Mouse (Mus musculus): ENCODE data around the gene Crabp2. TPM values are rescaled to one million over a fixed set of nuclear protein-coding genes. Genes with fewer than 3 reads are reported as not detected.

Crabp2 gene
- polyA plus RNA-seq, 1 experiment: 0.08 TPM

- 92% methylated on average over 4 of the region's 4 CpGs for WGBS
- DNase-seq (ENCODE audit: low read depth in 1 of 2, low spot score in 2 of 2): no peak
- H3K27me3 ChIP-seq (ENCODE audit: control insufficient read depth, insufficient read depth, low read length): no peaks in the 10 kb centered on the region
- H3K4me3 ChIP-seq (ENCODE audit: extremely low read depth, insufficient read depth, insufficient read length): no peak overlapping the region
- H3K36me3 ChIP-seq (ENCODE audit: control insufficient read depth, insufficient read depth, low read length): peaks cover 32% of the 10 kb centered on the region
- no peak for TF ChIP-seq POLR2A (IDR thresholded peaks at IDR 0.05; ENCODE audit: low read depth, low read length)
- no peak overlapping the region for H3K27ac ChIP-seq (ENCODE audit: insufficient read depth, low read length)
- peaks cover 6% of the 10 kb centered on the region; the same call in 1 of the 2 replicates for H3K4me1 ChIP-seq (ENCODE audit: control insufficient read depth, insufficient read depth, insufficient read length)
Measured at GRCm38 (mm10) chr3:87934501-87934900, 14.0 kb upstream of the Crabp2 start.

- WGBS: 90% methylated on average over 4 of the region's 4 CpGs
- Histone ChIP-seq H3K36me3 (ENCODE audit: control insufficient read depth, insufficient read depth, low read length) (peaks cover 32% of the 10 kb centered on the region), H3K4me3 (ENCODE audit: extremely low read depth, insufficient read depth, insufficient read length) (no peak overlapping the region), H3K4me1 (ENCODE audit: control insufficient read depth, insufficient read depth, insufficient read length) (peaks cover 6% of the 10 kb centered on the region; the same call in 1 of the 2 replicates), H3K27me3 (ENCODE audit: control insufficient read depth, insufficient read depth, low read length) (no peaks in the 10 kb centered on the region), H3K27ac (ENCODE audit: insufficient read depth, low read length) (no peak overlapping the region)
- TF ChIP-seq POLR2A (IDR thresholded peaks at IDR 0.05; ENCODE audit: low read depth, low read length) (no peak), CTCF (IDR thresholded peaks at IDR 0.05; ENCODE audit: extremely low read depth, insufficient read depth, insufficient read length, insufficient replicate concordance) (no peak)
- no peak for DNase-seq (ENCODE audit: low read depth in 1 of 2, low spot score in 2 of 2)
Measured at GRCm38 (mm10) chr3:87935201-87935600, 13.3 kb upstream of the Crabp2 start.

DNA sequence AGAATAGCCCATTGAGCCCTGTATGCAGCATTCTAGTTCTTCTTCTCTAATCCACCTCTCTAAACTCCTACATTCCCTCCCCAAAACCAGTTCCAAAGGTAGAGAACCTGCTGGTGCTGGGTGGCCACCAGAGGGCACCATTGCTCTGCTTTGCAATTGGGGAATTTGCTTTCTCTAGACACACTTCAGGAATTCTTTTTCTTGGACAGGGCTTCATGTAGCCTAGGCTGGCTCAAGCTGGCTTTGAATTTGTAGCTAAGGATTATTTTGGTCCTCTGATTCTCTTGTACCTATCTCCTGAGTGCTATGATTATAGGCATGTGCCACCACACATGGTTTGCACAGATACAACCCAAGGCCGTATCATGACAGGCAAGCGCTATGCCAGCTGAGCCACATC lies 12.7 kb upstream of the Crabp2 start:
- WGBS: 99% methylated on average over 2 of the region's 2 CpGs
- DNase-seq (ENCODE audit: low read depth in 1 of 2, low spot score in 2 of 2): peak in 1 of 2 experiments; percentile 50
- no peak overlapping the region for H3K27ac ChIP-seq (ENCODE audit: insufficient read depth, low read length)

DNA sequence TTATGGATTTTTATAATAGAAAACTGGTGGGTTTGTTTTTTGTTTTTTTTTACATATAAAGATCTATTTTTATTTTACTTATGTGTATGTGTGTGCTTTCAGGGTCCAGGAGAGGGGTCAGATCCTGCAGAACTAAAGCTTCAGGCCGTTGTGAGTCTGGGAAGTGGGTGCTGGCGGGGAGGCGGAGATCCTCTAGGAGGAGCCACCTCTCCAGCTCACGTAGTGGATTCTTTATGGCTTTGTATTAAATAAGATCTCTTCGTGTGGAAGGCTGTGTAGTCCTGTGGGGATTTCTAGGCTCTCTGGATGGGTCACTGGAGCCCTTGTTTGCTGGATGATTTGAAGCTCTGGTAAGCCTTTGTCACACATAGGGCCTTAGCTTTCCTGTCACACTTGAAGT lies 7.9 kb upstream of the Crabp2 start:
- TF ChIP-seq CTCF (IDR thresholded peaks at IDR 0.05; ENCODE audit: extremely low read depth, insufficient read depth, insufficient read length, insufficient replicate concordance) (no peak), POLR2A (IDR thresholded peaks at IDR 0.05; ENCODE audit: low read depth, low read length) (no peak)
- 89% methylated on average over 5 of the region's 5 CpGs for WGBS
- no peaks in the 10 kb centered on the region for H3K27me3 ChIP-seq (ENCODE audit: control insufficient read depth, insufficient read depth, low read length)
- no peak overlapping the region for H3K4me3 ChIP-seq (ENCODE audit: extremely low read depth, insufficient read depth, insufficient read length)
- DNase-seq (ENCODE audit: low read depth in 1 of 2, low spot score in 2 of 2): no peak
- peaks cover 31% of the 10 kb centered on the region for H3K36me3 ChIP-seq (ENCODE audit: control insufficient read depth, insufficient read depth, low read length)
- H3K4me1 ChIP-seq (ENCODE audit: control insufficient read depth, insufficient read depth, insufficient read length): no peaks in the 10 kb centered on the region
- H3K27ac ChIP-seq (ENCODE audit: insufficient read depth, low read length): no peak overlapping the region

More for the DNA sequence above, 12.7 kb upstream of the Crabp2 start:
- Histone ChIP-seq H3K27me3 (ENCODE audit: control insufficient read depth, insufficient read depth, low read length) (no peaks in the 10 kb centered on the region), H3K4me1 (ENCODE audit: control insufficient read depth, insufficient read depth, insufficient read length) (peaks cover 6% of the 10 kb centered on the region; the same call in 1 of the 2 replicates), H3K36me3 (ENCODE audit: control insufficient read depth, insufficient read depth, low read length) (peaks cover 35% of the 10 kb centered on the region), H3K4me3 (ENCODE audit: extremely low read depth, insufficient read depth, insufficient read length) (no peak overlapping the region)
- TF ChIP-seq CTCF (IDR thresholded peaks at IDR 0.05; ENCODE audit: extremely low read depth, insufficient read depth, insufficient read length, insufficient replicate concordance) (peak; percentile 82; the same call in 1 of the 2 replicates), POLR2A (IDR thresholded peaks at IDR 0.05; ENCODE audit: low read depth, low read length) (no peak)

DNA sequence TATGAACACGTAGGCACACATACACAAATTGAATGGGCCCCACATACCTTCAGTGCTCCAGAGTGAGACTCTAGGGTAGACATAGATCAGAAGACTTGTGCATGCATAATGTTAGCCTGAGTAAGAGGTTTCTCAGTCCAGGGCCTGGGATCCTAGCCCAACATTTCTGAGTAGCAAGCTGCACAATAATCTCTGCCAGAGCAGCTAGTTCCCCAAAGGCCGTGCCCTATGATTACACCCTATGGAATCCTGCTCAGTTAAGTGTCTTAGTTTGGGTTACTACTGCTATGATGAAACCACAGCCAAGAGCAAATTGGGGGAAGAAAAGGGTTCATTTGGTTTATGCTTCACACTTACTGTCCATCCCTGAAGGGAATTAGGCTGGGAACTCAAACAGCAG lies 6.0 kb upstream of the Crabp2 start:
- WGBS: 94% methylated on average over 2 of the region's 2 CpGs
- peaks cover 3% of the 10 kb centered on the region for H3K27me3 ChIP-seq (ENCODE audit: control insufficient read depth, insufficient read depth, low read length)
- H3K36me3 ChIP-seq (ENCODE audit: control insufficient read depth, insufficient read depth, low read length): peaks cover 25% of the 10 kb centered on the region
- no peak overlapping the region for H3K4me3 ChIP-seq (ENCODE audit: extremely low read depth, insufficient read depth, insufficient read length)
- no peak overlapping the region for H3K27ac ChIP-seq (ENCODE audit: insufficient read depth, low read length)
- no peak for TF ChIP-seq POLR2A (IDR thresholded peaks at IDR 0.05; ENCODE audit: low read depth, low read length)
- no peak for TF ChIP-seq CTCF (IDR thresholded peaks at IDR 0.05; ENCODE audit: extremely low read depth, insufficient read depth, insufficient read length, insufficient replicate concordance)
- no peaks in the 10 kb centered on the region; the same call in 1 of the 2 replicates for H3K4me1 ChIP-seq (ENCODE audit: control insufficient read depth, insufficient read depth, insufficient read length)
- no peak for DNase-seq (ENCODE audit: low read depth in 1 of 2, low spot score in 2 of 2)

DNA sequence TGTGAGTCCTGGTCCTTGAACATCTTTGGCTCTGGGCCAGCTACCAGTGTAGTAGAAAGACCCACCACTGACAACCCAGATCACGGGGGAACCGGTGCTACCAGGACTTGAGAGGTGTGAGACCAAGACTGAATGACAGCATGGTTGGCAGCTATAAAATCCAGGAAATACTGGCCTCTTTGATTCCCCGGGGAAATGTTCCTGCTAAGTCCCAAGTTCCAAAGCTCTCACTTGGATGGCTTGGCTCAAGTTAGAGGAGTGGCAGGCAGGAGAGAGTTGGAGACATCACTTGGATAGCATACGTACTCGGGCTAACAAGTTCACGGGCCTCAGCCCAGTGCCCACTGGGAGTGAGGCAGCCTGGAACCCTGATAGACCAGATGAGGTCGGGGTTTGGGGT lies 4.9 kb upstream of the Crabp2 start:
- TF ChIP-seq CTCF (IDR thresholded peaks at IDR 0.05; ENCODE audit: extremely low read depth, insufficient read depth, insufficient read length, insufficient replicate concordance) (no peak), POLR2A (IDR thresholded peaks at IDR 0.05; ENCODE audit: low read depth, low read length) (no peak)
- DNase-seq (ENCODE audit: low read depth in 1 of 2, low spot score in 2 of 2): no peak
- WGBS: 86% methylated on average over 7 of the region's 7 CpGs
- Histone ChIP-seq H3K27me3 (ENCODE audit: control insufficient read depth, insufficient read depth, low read length) (peaks cover 10% of the 10 kb centered on the region), H3K27ac (ENCODE audit: insufficient read depth, low read length) (no peak overlapping the region), H3K4me3 (ENCODE audit: extremely low read depth, insufficient read depth, insufficient read length) (no peak overlapping the region), H3K36me3 (ENCODE audit: control insufficient read depth, insufficient read depth, low read length) (peaks cover 20% of the 10 kb centered on the region), H3K4me1 (ENCODE audit: control insufficient read depth, insufficient read depth, insufficient read length) (no peaks in the 10 kb centered on the region; the same call in 1 of the 2 replicates)

DNA sequence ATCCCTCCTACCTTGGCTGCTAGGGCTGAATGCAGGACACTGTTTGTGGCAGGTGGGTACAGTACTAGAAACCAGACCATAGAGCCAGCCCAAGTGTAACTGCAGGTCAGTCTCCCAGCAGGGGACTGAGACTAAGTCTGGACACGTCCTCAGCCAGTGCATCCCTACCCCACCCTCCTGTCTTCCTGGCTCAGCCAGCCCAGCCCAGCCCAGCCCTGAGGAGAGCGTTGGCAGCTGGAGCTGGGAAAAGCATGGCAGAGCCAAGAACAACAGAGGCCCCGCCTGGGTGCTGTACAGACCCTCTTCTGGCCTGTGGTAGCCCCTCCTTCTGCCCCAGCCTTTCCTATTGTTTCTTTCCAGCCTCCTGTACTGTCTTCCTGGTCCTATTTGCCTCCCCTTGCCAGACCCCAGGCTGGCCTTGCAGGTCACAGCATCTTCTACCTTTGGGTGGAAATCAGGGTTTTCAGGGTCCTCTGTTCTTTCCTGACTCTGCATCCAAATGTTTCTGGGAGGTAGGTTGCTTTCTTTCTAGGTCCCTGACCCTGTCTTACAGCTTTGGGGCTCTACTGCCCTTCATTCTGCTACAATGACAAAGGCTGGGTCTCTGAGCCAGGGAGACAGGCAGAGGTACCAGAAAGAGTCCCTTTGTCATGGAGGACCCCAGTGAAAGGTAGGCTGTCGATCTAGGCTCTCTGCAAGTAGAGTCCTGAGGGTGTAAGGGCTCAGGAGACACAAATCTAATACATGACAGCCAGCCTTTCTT lies 3.4 kb upstream of the Crabp2 start:
- H3K36me3 ChIP-seq (ENCODE audit: control insufficient read depth, insufficient read depth, low read length): peaks cover 12% of the 10 kb centered on the region
- WGBS: 51% methylated on average over 4 of the region's 4 CpGs
- no peak overlapping the region for H3K27ac ChIP-seq (ENCODE audit: insufficient read depth, low read length)
- no peak overlapping the region for H3K4me3 ChIP-seq (ENCODE audit: extremely low read depth, insufficient read depth, insufficient read length)
- TF ChIP-seq CTCF (IDR thresholded peaks at IDR 0.05; ENCODE audit: extremely low read depth, insufficient read depth, insufficient read length, insufficient replicate concordance): no peak
- TF ChIP-seq POLR2A (IDR thresholded peaks at IDR 0.05; ENCODE audit: low read depth, low read length): no peak
- peaks cover 18% of the 10 kb centered on the region for H3K27me3 ChIP-seq (ENCODE audit: control insufficient read depth, insufficient read depth, low read length)
- DNase-seq (ENCODE audit: low read depth in 1 of 2, low spot score in 2 of 2): no peak
- no peaks in the 10 kb centered on the region; the same call in 1 of the 2 replicates for H3K4me1 ChIP-seq (ENCODE audit: control insufficient read depth, insufficient read depth, insufficient read length)

Measured in spleen, adult 2 months (tissue).